In the genomic region with DNA sequence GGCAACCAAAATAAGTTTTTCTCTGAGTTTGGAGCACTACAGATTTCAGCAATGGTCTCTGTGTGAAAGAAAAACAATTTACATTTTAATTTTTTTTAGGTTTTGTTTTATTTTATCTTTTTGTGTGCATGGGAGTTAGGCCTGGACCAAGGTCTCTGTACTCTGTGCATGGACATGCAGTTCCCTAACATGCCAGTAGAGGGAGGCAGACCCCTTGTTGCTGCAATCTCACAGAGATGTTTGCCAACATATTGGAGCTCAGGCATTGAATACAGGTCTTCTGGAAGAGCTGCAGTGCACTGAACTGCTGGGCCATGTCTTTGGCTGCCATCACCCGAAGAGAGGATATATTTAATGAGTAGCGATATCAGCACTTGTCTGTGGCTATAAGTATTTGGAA, we compare ENCODE assay signal across 9 mouse cellular contexts. TPM values are rescaled to one million over a fixed set of nuclear protein-coding genes. Genes with fewer than 3 reads are reported as not detected.
DNase-seq lines count a peak whose midpoint lies in the region; ATAC-seq and TF ChIP-seq lines count a peak whose summit lies in the region.
"Not testable (repeated sequence)": the region's sequence is repeated elsewhere in the genome, so short reads cannot be mapped to it uniquely, and the experiment has no call there.
"Had no signal": no experiment of that assay in that cellular context is flagged by ENCODE, and none has a peak within 500 bp of the region (broad histone marks: within the 10 kb centered on the region; RNA-seq: fewer than 3 reads in every experiment).

No protein-coding gene starts in this region.

- H3K4me2 ChIP-seq in forebrain, postnatal 0 days (ENCODE audit: low read depth); hindbrain, embryonic 11.5 days (replicated peaks; ENCODE audit: low read depth, low read length); lung, embryonic 14.5 days; neural tube, embryonic 15.5 days: not testable (repeated sequence)

- DNase-seq in Muller cell, postnatal 12 days (ENCODE audit: inconsistent ontology term): peak; percentile 21
- peak; percentile 41 for DNase-seq in cerebellum, adult 9-10 months
- DNase-seq in forebrain, postnatal 0 days: peak; percentile 70
- DNase-seq in hindbrain, embryonic 11.5 days (ENCODE audit: low spot score): peak; percentile 71
- DNase-seq in large intestine, adult 2 months (ENCODE audit: low read depth, low spot score): peak; percentile 7
- peak; percentile 82 for DNase-seq in lung, embryonic 14.5 days
- DNase-seq in thymus, postnatal 14 days: peak; percentile 61

- WGBS in forebrain, postnatal 0 days: 40% methylated on average over 1 of the region's 2 CpGs
- 25% methylated on average over 1 of the region's 2 CpGs for WGBS in hindbrain, embryonic 11.5 days
- 20% methylated on average over 2 of the region's 2 CpGs for WGBS in large intestine, adult 2 months
- 25% methylated on average over 1 of the region's 2 CpGs for WGBS in lung, embryonic 14.5 days
- 0% methylated on average over 1 of the region's 2 CpGs for WGBS in neural tube, embryonic 15.5 days

- H3K9ac ChIP-seq in forebrain, postnatal 0 days; hindbrain, embryonic 11.5 days (ENCODE audit: low read depth, low read length); lung, embryonic 14.5 days; neural tube, embryonic 15.5 days (replicated peaks): not testable (repeated sequence)

- H3K27ac ChIP-seq in forebrain, postnatal 0 days (ENCODE audit: low read depth, low read length); hindbrain, embryonic 11.5 days (ENCODE audit: low read depth, low read length); lung, embryonic 14.5 days (ENCODE audit: low read depth); neural tube, embryonic 15.5 days (replicated peaks): not testable (repeated sequence)

- peak; percentile 79 for TF ChIP-seq CTCF in forebrain, postnatal 0 days (IDR thresholded peaks at IDR 0.05; ENCODE audit: low read depth)
- TF ChIP-seq CTCF in lung, embryonic 14.5 days (IDR thresholded peaks at IDR 0.05; ENCODE audit: low read depth): peak; percentile 80

- H3K36me3 ChIP-seq in forebrain, postnatal 0 days (ENCODE audit: insufficient read depth); hindbrain, embryonic 11.5 days (ENCODE audit: control insufficient read depth, insufficient read depth, low read length); lung, embryonic 14.5 days (ENCODE audit: insufficient read depth); neural tube, embryonic 15.5 days: not testable (repeated sequence)

- not testable (repeated sequence) for H3K9me3 ChIP-seq in forebrain, postnatal 0 days (ENCODE audit: low read length); hindbrain, embryonic 11.5 days (ENCODE audit: control insufficient read depth, low read length); lung, embryonic 14.5 days (ENCODE audit: low read depth, low read length); neural tube, embryonic 15.5 days (replicated peaks)

- H3K27me3 ChIP-seq in forebrain, postnatal 0 days (ENCODE audit: insufficient read depth, low read length); hindbrain, embryonic 11.5 days (ENCODE audit: control insufficient read depth, insufficient read depth, low read length); lung, embryonic 14.5 days (ENCODE audit: insufficient read depth, low read length); neural tube, embryonic 15.5 days (replicated peaks): not testable (repeated sequence)

- peak; percentile 74 for ATAC-seq in forebrain, postnatal 0 days
- peak; percentile 59; the same call in 1 of the 2 replicates for ATAC-seq in hindbrain, embryonic 11.5 days (ENCODE audit: low FRiP score)
- peak; percentile 76 for ATAC-seq in lung, embryonic 14.5 days (ENCODE audit: insufficient read depth)
- peak; percentile 85 for ATAC-seq in neural tube, embryonic 15.5 days (ENCODE audit: low FRiP score)

- not testable (repeated sequence) for H3K4me3 ChIP-seq in forebrain, postnatal 0 days (ENCODE audit: low read depth, low read length); hindbrain, embryonic 11.5 days (ENCODE audit: low read depth, low read length); lung, embryonic 14.5 days (ENCODE audit: low read depth, low read length); neural tube, embryonic 15.5 days (replicated peaks)

- H3K4me1 ChIP-seq in forebrain, postnatal 0 days (ENCODE audit: insufficient read depth); hindbrain, embryonic 11.5 days (replicated peaks; ENCODE audit: control insufficient read depth, insufficient read depth, low read length); lung, embryonic 14.5 days (ENCODE audit: insufficient read depth); neural tube, embryonic 15.5 days: not testable (repeated sequence)

RNA-seq across cellular contexts. Expression of a gene that starts 29.1 kb away (rescaled TPM):
- not detected in 2 replicates for total RNA-seq in forebrain, postnatal 0 days (2014; rRNA removed)
- polyA plus RNA-seq in forebrain, postnatal 0 days (2015; fragmentation: Nextera tagmentation; extraction: Ambion mirVana): not detected in 2 replicates
- not detected in 2 replicates for polyA plus RNA-seq in hindbrain, embryonic 11.5 days (2014; fragmentation: Nextera tagmentation; extraction: Ambion mirVana)
- 3.6 and 6.0 TPM in 2 replicates for polyA plus RNA-seq in large intestine, adult 2 months (2012; rRNA removed)
- polyA plus RNA-seq in lung, embryonic 14.5 days (2014; fragmentation: Nextera tagmentation; extraction: Ambion mirVana): not detected in 2 replicates
- 0.14 TPM in 1 of 2 replicates, not detected in the other for polyA plus RNA-seq in neural tube, embryonic 15.5 days (2015; fragmentation: Nextera tagmentation; extraction: Ambion mirVana)
- polyA plus RNA-seq: liver, embryonic 12.5 days had no signal

RNA-seq across cellular contexts. Expression of a gene that starts 58.0 kb away (rescaled TPM):
- 0.08 TPM in 1 of 2 replicates, not detected in the other for total RNA-seq in forebrain, postnatal 0 days (2014; rRNA removed)
- polyA plus RNA-seq in forebrain, postnatal 0 days (2015; fragmentation: Nextera tagmentation; extraction: Ambion mirVana): not detected in 2 replicates
- polyA plus RNA-seq in hindbrain, embryonic 11.5 days (2014; fragmentation: Nextera tagmentation; extraction: Ambion mirVana): 0.12 TPM in 1 of 2 replicates, not detected in the other
- polyA plus RNA-seq in large intestine, adult 2 months (2012; rRNA removed): not detected in 2 replicates
- polyA plus RNA-seq in lung, embryonic 14.5 days (2014; fragmentation: Nextera tagmentation; extraction: Ambion mirVana): not detected in 2 replicates
- not detected in 2 replicates for polyA plus RNA-seq in neural tube, embryonic 15.5 days (2015; fragmentation: Nextera tagmentation; extraction: Ambion mirVana)
- polyA plus RNA-seq: liver, embryonic 12.5 days had no signal

Comparison
In these comparisons a context has a peak if more than half of its experiments do, and no peak if none do; other contexts are left out.
1. DNase-seq: peak in every context shown above with its lines; median percentile 82 in lung, embryonic 14.5 days; 71 in hindbrain, embryonic 11.5 days; 70 in forebrain, postnatal 0 days; 61 in thymus, postnatal 14 days; 41 in cerebellum, adult 9-10 months; 21 in Muller cell, postnatal 12 days; 7 in large intestine, adult 2 months.